Mouse (Mus musculus) hindbrain, embryonic 12.5 days (tissue): ENCODE measurements around the gene Erbb4. TPM values are rescaled to one million over a fixed set of nuclear protein-coding genes. Genes with fewer than 3 reads are reported as not detected.
A peak's percentile ranks its signal among the peaks of the same experiment; 100 is the strongest.

ENCODE experiments used
- ATAC-seq: fragments of 200-750 bp; cut with Nextera tagmentation; 2 replicates; pipeline ENCODE4 v1.8.0; 2017; ENCODE audit warnings: moderate TSS enrichment; ENCODE audit not compliant: low FRiP score
- H3K27ac ChIP-seq: fragments of 300-500 bp; sonication (generic); 2 replicates; pipeline ENCODE4 v1.5.1; 2016; ENCODE audit warnings: mild to moderate bottlenecking
- H3K27me3 ChIP-seq: fragments of 300-500 bp; sonication (generic); 2 replicates; pipeline ENCODE4 v1.6.1; 2016; ENCODE audit warnings: mild to moderate bottlenecking
- H3K36me3 ChIP-seq: fragments of 300-500 bp; sonication (generic); 2 replicates; pipeline ENCODE4 v1.6.1; 2016; ENCODE audit warnings: mild to moderate bottlenecking
- H3K4me1 ChIP-seq: fragments of 300-500 bp; sonication (generic); 2 replicates; pipeline ENCODE4 v1.6.1; 2016
- H3K4me2 ChIP-seq: fragments of 300-500 bp; sonication (generic); replicated peaks from 2 replicates; pipeline ENCODE4 v1.6.1; 2016; ENCODE audit warnings: mild to moderate bottlenecking
- H3K4me3 ChIP-seq: fragments of 300-500 bp; sonication (generic); 2 replicates; pipeline ENCODE4 v1.5.1; 2016; ENCODE audit warnings: mild to moderate bottlenecking
- H3K9ac ChIP-seq: fragments of 300-500 bp; sonication (generic); 2 replicates; pipeline ENCODE4 v1.6.1; 2016; ENCODE audit warnings: mild to moderate bottlenecking, moderate library complexity
- H3K9me3 ChIP-seq: fragments of 300-500 bp; sonication (generic); replicated peaks from 2 replicates; pipeline ENCODE4 v1.6.1; 2016; ENCODE audit warnings: mild to moderate bottlenecking
- WGBS: fragments of 180-500 bp; shearing (Covaris S2); methylation state at CpG from one replicate; pipeline ENCODE4 v1.1.7; 2016; 5-methylcytosine and 5-hydroxymethylcytosine counted together
- polyA plus RNA-seq: library from polyadenylated mRNA; unstranded; fragments of >200 nt; fragmentation: Nextera tagmentation; extraction: Ambion mirVana; gene quantifications from 2 replicates; pipeline ENCODE4 v1.2.1, GENCODE M21; 2016

Erbb4 gene
- polyA plus RNA-seq, 1 experiment from 2014 or later, result 9.2 TPM

GRCm38 (mm10) chr1:69023157-69023925 is 84.5 kb downstream of the Erbb4 start:
- Histone ChIP-seq H3K27me3 (no peaks in the 10 kb centered on the region), H3K4me2 (no peak overlapping the region), H3K27ac (no peak overlapping the region), H3K4me3 (no peak overlapping the region), H3K36me3 (no peaks in the 10 kb centered on the region), H3K9me3 (no peaks in the 10 kb centered on the region), H3K9ac (no peak overlapping the region), H3K4me1 (peaks cover 5% of the 10 kb centered on the region; the same call in 1 of the 2 replicates)
- WGBS, result 31% methylated on average over 4 of the region's 4 CpGs
- ATAC-seq, result no peak

- Histone ChIP-seq H3K9me3 (no peaks in the 10 kb centered on the region), H3K27me3 (no peaks in the 10 kb centered on the region), H3K9ac (no peak overlapping the region), H3K4me1 (no peaks in the 10 kb centered on the region), H3K4me2 (no peak overlapping the region), H3K36me3 (no peaks in the 10 kb centered on the region), H3K27ac (no peak overlapping the region), H3K4me3 (no peak overlapping the region)
- peak; percentile 89 for ATAC-seq
- 42% methylated on average over 5 of the region's 5 CpGs for WGBS
These were observed 97.9 kb downstream of the Erbb4 start for GRCm38 (mm10) chr1:69009800-69010505.

- H3K4me1 ChIP-seq, result no peaks in the 10 kb centered on the region
- H3K36me3 ChIP-seq, result no peaks in the 10 kb centered on the region
- H3K4me2 ChIP-seq, result no peak overlapping the region
- no peak for ATAC-seq
- no peak overlapping the region for H3K4me3 ChIP-seq
- H3K9me3 ChIP-seq, result no peaks in the 10 kb centered on the region
- H3K9ac ChIP-seq, result no peak overlapping the region
- no peaks in the 10 kb centered on the region for H3K27me3 ChIP-seq
- no peak overlapping the region for H3K27ac ChIP-seq
- WGBS, result 83% methylated on average over 3 of the region's 3 CpGs
These were observed 106.5 kb downstream of the Erbb4 start for GRCm38 (mm10) chr1:69001371-69001770.

GRCm38 (mm10) chr1:68979251-68979650 is 128.6 kb downstream of the Erbb4 start:
- no peak overlapping the region for H3K27ac ChIP-seq
- no peak overlapping the region for H3K9ac ChIP-seq
- no peaks in the 10 kb centered on the region for H3K9me3 ChIP-seq
- no peak overlapping the region for H3K4me3 ChIP-seq
- ATAC-seq, result no peak
- 93% methylated on average over 2 of the region's 2 CpGs for WGBS
- H3K27me3 ChIP-seq, result no peaks in the 10 kb centered on the region
- no peak overlapping the region for H3K4me2 ChIP-seq
- no peaks in the 10 kb centered on the region for H3K4me1 ChIP-seq
- no peaks in the 10 kb centered on the region for H3K36me3 ChIP-seq

GRCm38 (mm10) chr1:68978571-68978970 is 129.3 kb downstream of the Erbb4 start:
- Histone ChIP-seq H3K9ac (no peak overlapping the region), H3K9me3 (no peaks in the 10 kb centered on the region), H3K27ac (no peak overlapping the region), H3K36me3 (no peaks in the 10 kb centered on the region), H3K4me3 (no peak overlapping the region), H3K27me3 (no peaks in the 10 kb centered on the region), H3K4me1 (no peaks in the 10 kb centered on the region), H3K4me2 (no peak overlapping the region)
- no peak for ATAC-seq
- WGBS, result 91% methylated on average over 3 of the region's 3 CpGs

GRCm38 (mm10) chr1:68973355-68974127 is 134.3 kb downstream of the Erbb4 start:
- H3K9ac ChIP-seq, result no peak overlapping the region
- H3K4me3 ChIP-seq, result no peak overlapping the region
- H3K4me2 ChIP-seq, result no peak overlapping the region
- H3K27me3 ChIP-seq, result no peaks in the 10 kb centered on the region
- no peaks in the 10 kb centered on the region for H3K4me1 ChIP-seq
- WGBS, result 68% methylated on average over 5 of the region's 5 CpGs
- no peaks in the 10 kb centered on the region for H3K9me3 ChIP-seq
- H3K27ac ChIP-seq, result no peak overlapping the region
- no peaks in the 10 kb centered on the region for H3K36me3 ChIP-seq
- ATAC-seq, result no peak

GRCm38 (mm10) chr1:68964127-68964526 is 143.7 kb downstream of the Erbb4 start:
- Histone ChIP-seq H3K9ac (no peak overlapping the region), H3K9me3 (no peaks in the 10 kb centered on the region), H3K4me2 (no peak overlapping the region), H3K4me1 (no peaks in the 10 kb centered on the region), H3K36me3 (no peaks in the 10 kb centered on the region), H3K4me3 (no peak overlapping the region), H3K27ac (no peak overlapping the region), H3K27me3 (no peaks in the 10 kb centered on the region)
- no peak for ATAC-seq

GRCm38 (mm10) chr1:68961365-68962116 is 146.3 kb downstream of the Erbb4 start:
- Histone ChIP-seq H3K4me2 (no peak overlapping the region), H3K9ac (no peak overlapping the region), H3K27ac (no peak overlapping the region)

GRCm38 (mm10) chr1:68956766-68957533 is 150.9 kb downstream of the Erbb4 start:
- no peaks in the 10 kb centered on the region for H3K36me3 ChIP-seq
- H3K27ac ChIP-seq, result no peak overlapping the region
- H3K9me3 ChIP-seq, result no peaks in the 10 kb centered on the region
- 49% methylated on average over 4 of the region's 4 CpGs for WGBS
- no peak for ATAC-seq
- H3K4me1 ChIP-seq, result 0 out of 2 replicates have a peak, but pooled peaks cover 2% of the 10 kb centered on the region
- H3K9ac ChIP-seq, result no peak overlapping the region
- no peaks in the 10 kb centered on the region for H3K27me3 ChIP-seq
- H3K4me2 ChIP-seq, result no peak overlapping the region
- H3K4me3 ChIP-seq, result no peak overlapping the region

More at GRCm38 (mm10) chr1:68961365-68962116, 146.3 kb downstream of the Erbb4 start:
- H3K4me1 ChIP-seq, result 0 out of 2 replicates have a peak, but pooled peaks cover 2% of the 10 kb centered on the region
- no peak for ATAC-seq
- no peaks in the 10 kb centered on the region for H3K27me3 ChIP-seq
- no peak overlapping the region for H3K4me3 ChIP-seq
- H3K9me3 ChIP-seq, result no peaks in the 10 kb centered on the region
- 40% methylated on average over 2 of the region's 2 CpGs for WGBS
- H3K36me3 ChIP-seq, result no peaks in the 10 kb centered on the region

GRCm38 (mm10) chr1:68955482-68955881 is 152.4 kb downstream of the Erbb4 start:
- no peak overlapping the region for H3K27ac ChIP-seq

GRCm38 (mm10) chr1:68943141-68943540 is 164.7 kb downstream of the Erbb4 start:
- H3K27me3 ChIP-seq, result no peaks in the 10 kb centered on the region
- H3K4me3 ChIP-seq, result no peak overlapping the region
- H3K9ac ChIP-seq, result no peak overlapping the region
- 57% methylated on average over 2 of the region's 2 CpGs for WGBS
- no peaks in the 10 kb centered on the region for H3K36me3 ChIP-seq
- no peak overlapping the region for H3K4me2 ChIP-seq
- no peak for ATAC-seq
- no peaks in the 10 kb centered on the region for H3K9me3 ChIP-seq
- no peaks in the 10 kb centered on the region for H3K4me1 ChIP-seq
- H3K27ac ChIP-seq, result no peak overlapping the region

More at GRCm38 (mm10) chr1:68955482-68955881, 152.4 kb downstream of the Erbb4 start:
- Histone ChIP-seq H3K9me3 (no peaks in the 10 kb centered on the region), H3K4me1 (0 out of 2 replicates have a peak, but pooled peaks cover 2% of the 10 kb centered on the region), H3K4me2 (no peak overlapping the region), H3K36me3 (no peaks in the 10 kb centered on the region), H3K9ac (no peak overlapping the region), H3K4me3 (no peak overlapping the region), H3K27me3 (no peaks in the 10 kb centered on the region)
- no peak for ATAC-seq
- WGBS, result 54% methylated on average over 2 of the region's 2 CpGs
